Mouse (Mus musculus) erythroblast, embryonic 14.5 days (primary cell): ENCODE results near the gene Syngr3.

ENCODE experiments used
- GATA1 ChIP-seq: IDR thresholded peaks from 2 replicates; pipeline ENCODE4 v1.6.1; 2012; ENCODE audit warnings: low read length, inconsistent platforms, mixed read lengths
- TAL1 ChIP-seq: IDR thresholded peaks from 3 replicates; pipeline ENCODE4 v1.6.1; 2012; ENCODE audit warnings: low read length, inconsistent platforms, mixed read lengths

DNA sequence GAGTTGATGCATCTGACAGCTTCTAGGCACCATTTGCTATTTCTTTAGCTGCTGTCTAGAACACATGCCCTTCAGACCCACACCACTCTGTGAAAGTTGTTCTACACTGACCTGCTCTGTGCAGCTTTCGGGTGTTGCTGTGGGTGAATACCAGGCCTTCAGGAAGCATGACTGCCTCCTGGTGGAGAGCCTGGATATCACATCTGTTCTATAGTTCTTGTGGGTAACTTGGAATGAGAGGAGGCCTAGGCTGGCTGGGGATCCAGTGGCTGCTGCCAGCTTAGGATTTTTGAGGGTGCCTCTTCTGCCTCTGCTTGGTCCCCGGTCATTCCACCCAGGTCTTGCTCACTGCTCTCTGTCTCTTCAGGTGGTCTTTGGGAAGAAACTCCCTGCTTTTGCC lies 13.6 kb downstream of the Syngr3 start:
- TF ChIP-seq TAL1 = no peak
- no peak for TF ChIP-seq GATA1
